Mouse (Mus musculus): ENCODE data around the gene Ccdc89.

DNA sequence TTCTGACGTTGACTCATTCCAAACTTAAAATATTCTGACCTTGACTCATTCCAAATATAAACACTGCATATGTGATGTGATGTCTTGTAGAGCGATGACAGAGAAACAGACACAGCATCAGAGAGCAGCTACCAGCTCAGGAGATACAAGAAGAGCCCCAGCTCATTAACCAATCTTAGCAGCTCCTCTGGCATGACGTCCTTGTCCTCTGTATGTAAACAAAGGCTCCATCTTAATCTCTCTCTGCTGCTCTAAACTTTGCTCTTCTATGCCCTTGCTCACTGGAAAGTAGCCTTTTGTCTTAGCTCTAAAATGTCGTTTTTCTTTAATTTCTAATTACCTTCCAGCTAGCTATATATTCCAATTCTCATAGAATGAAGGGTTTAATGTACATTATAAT is 31.3 kb upstream of the Ccdc89 start:
- TF ChIP-seq EP300 (IDR thresholded peaks at IDR 0.05; ENCODE audit: insufficient read depth, low read depth, low read length) (no peak), POLR2A (IDR thresholded peaks at IDR 0.05; ENCODE audit: insufficient read depth, low read length) (no peak)

Data from ES-Bruce4 (cell line).